Mouse (Mus musculus): ENCODE data around the gene Gm20873. TPM values are rescaled to one million over a fixed set of nuclear protein-coding genes. Genes with fewer than 3 reads are reported as not detected.
"Not testable (repeated sequence)": the region's sequence is repeated elsewhere in the genome, so short reads cannot be mapped to it uniquely, and the experiment has no call there.

The Gm20873 gene
- not detected in 2 replicates for polyA plus RNA-seq (2015; fragmentation: Nextera tagmentation; extraction: Ambion mirVana)

GRCm38 (mm10) chrY:6266798-6267197 is at the start of gene Gm20873:
TSS of gene Gm20873 (plus strand) at chrY:6267098.
- H3K9me3 ChIP-seq (ENCODE audit: control insufficient read depth, low read length); H3K27ac ChIP-seq (ENCODE audit: low read length); H3K36me3 ChIP-seq (ENCODE audit: control insufficient read depth, insufficient read depth, low read length); H3K9ac ChIP-seq (ENCODE audit: low read depth, low read length); H3K4me3 ChIP-seq (ENCODE audit: low read length); H3K4me1 ChIP-seq (ENCODE audit: control insufficient read depth, insufficient read depth, low read length); ATAC-seq; H3K27me3 ChIP-seq (replicated peaks; ENCODE audit: control insufficient read depth, insufficient read depth, low read length); H3K4me2 ChIP-seq (ENCODE audit: low read depth, low read length): not testable (repeated sequence)

GRCm38 (mm10) chrY:6237895-6238294 is 29.0 kb upstream of the Gm20873 start, which contains the start of gene Gm21746:
TSS of gene Gm21746 (minus strand) at chrY:6237995.
- not testable (repeated sequence) for H3K4me2 ChIP-seq (ENCODE audit: low read depth, low read length); H3K9me3 ChIP-seq (ENCODE audit: control insufficient read depth, low read length); H3K36me3 ChIP-seq (ENCODE audit: control insufficient read depth, insufficient read depth, low read length); H3K27ac ChIP-seq (ENCODE audit: low read length); H3K4me1 ChIP-seq (ENCODE audit: control insufficient read depth, insufficient read depth, low read length); ATAC-seq; H3K9ac ChIP-seq (ENCODE audit: low read depth, low read length); H3K4me3 ChIP-seq (ENCODE audit: low read length); H3K27me3 ChIP-seq (replicated peaks; ENCODE audit: control insufficient read depth, insufficient read depth, low read length)
- 68% methylated on average over 2 of the region's 3 CpGs for WGBS

Other genes starting within 250 kb of the Gm20873 start
- gene Gm21746, start 29.1 kb upstream of the Gm20873 start, polyA plus RNA-seq (2015; fragmentation: Nextera tagmentation; extraction: Ambion mirVana), result not detected in 2 replicates